Mouse (Mus musculus): ENCODE data around the gene Bmi1.

DNA sequence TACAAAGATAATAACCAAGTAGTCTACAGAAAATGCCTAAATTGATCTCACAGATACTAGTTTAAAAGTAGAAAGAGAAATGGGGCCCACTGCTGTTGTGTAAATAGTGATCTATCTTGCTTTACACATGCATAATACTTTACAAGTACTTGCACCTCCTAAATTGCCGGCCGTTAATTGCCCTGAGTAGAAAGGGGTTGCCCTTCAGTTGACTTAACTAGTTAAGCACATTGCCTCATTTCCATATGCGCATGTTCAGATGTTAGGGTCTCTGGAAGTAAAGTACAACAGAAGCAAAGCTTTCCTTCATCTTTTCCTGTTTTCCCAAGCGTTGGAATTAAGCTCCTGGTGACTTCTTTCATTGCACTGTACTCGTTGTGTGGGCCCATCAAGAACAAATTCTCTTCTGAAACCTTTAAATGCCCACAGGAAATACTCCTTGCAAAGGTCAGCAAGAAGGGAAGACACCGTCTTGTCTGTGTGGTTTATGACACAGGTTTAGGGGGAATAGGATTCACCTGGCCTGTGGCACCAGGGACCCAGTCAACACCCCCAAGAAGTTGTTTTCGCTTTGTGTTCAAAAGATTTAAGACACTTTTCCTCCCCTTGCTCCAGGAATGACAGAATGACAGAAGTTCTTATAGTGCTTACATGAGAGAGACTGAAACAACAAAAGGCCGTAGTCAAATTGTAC lies 10.2 kb downstream of the Bmi1 start:
- TF ChIP-seq POLR2A (IDR thresholded peaks at IDR 0.05; ENCODE audit: insufficient read length, low read depth): no peak
- no peak for TF ChIP-seq TCF12 (IDR thresholded peaks at IDR 0.05; ENCODE audit: insufficient read depth, poor library complexity, severe bottlenecking)

Data from myocyte (in vitro differentiated cells).